Mouse (Mus musculus): ENCODE results near the gene Gsta2.
"Not testable (repeated sequence)": the region's sequence is repeated elsewhere in the genome, so short reads cannot be mapped to it uniquely, and the experiment has no call there.

Gene Gsta2

DNA sequence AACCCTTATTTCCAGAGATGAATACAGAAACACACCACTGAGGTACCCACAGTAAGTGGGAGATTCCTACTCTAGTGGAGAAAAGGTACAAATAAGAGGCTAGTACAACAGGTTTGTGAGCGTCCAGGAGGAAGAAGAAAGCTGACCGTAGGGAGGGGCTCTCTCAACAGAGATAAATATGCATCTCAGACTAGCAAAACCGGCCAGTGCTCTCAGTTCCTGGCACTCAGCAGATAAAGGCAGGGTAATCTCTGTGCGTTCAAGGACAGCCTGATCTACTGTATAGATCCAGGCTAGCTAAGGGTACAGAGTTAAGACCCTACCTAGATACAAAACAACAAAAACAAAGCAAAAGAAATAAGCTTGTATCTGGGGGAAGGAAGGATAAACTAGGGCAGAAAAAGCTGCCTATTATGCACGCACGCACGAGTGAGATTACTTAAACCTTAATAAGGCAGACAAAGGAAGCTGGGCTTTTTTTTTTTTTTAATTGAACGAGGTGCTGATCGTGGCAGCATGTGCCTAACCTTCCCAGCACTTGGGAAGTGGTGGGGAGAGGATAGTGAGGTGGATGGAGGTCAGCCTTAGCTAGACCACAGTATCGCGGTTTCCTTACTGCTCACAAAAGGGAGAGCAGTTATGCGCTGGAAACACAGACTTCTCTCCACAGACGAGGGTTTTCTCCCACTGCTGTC, 10.4 kb upstream of the Gsta2 start:
- DNase-seq (ENCODE audit: low spot score), result no peak

GRCm38 (mm10) chr9:78364701-78365100, 9.1 kb upstream of the Gsta2 start:
- DNase-seq (ENCODE audit: low spot score), result no peak

DNA sequence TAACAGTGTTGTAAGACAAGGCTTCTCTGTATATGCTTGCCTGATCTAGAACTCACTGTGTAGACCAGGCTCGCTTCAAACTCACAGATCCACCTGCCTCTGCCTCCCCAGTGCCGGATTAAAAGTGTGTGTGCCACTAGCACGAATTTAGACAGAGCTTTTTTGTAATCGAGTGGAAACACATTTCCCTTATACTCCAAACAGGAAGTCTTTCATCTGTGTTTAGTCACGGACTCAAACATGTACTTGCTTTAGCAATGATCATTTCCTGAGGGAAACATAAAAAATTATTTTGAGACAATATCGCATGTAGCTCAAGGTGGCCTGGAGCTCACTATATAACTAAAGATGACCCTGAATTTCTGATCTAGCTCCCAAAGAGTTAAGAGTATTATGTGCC, 7.8 kb upstream of the Gsta2 start:
- DNase-seq (ENCODE audit: low spot score), result no peak

- no peak for DNase-seq (ENCODE audit: low spot score)
Measured at GRCm38 (mm10) chr9:78360484-78360872, 4.9 kb upstream of the Gsta2 start.

DNA sequence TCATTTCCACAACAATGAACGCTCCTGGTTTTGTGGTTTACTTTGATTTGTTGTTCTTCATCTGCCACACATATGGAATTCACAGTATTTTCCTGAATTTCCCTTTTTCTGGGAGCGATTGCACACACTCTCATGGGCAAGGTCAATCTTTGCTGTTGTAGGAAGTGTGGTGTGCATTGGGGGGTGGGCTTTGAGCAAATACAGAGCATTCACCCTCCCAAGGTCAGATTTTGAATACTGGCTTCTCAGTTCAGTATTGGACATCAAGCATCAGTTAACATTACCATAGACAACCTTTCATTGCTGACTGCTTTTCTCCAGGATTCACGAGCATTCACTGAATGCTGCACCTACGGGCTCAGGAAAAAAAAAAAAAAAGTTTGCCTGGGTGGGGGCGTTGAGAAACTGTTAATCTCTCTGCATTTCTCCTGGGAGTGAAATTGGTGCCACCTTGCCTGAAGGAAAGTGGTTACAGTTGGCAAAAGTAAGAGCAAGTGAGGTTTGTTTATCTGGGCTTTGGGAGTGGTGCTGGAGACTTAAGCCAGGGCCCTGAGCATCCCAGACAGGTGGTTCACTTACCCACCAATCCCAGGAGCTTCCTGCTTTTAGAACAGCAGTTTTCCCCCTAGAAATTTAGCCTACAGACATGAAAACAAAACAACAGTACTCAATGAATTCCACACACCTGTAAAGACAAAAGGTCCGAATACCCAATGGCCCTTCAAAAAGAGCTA, 4.3 kb upstream of the Gsta2 start:
- DNase-seq (ENCODE audit: low spot score), result no peak

DNA sequence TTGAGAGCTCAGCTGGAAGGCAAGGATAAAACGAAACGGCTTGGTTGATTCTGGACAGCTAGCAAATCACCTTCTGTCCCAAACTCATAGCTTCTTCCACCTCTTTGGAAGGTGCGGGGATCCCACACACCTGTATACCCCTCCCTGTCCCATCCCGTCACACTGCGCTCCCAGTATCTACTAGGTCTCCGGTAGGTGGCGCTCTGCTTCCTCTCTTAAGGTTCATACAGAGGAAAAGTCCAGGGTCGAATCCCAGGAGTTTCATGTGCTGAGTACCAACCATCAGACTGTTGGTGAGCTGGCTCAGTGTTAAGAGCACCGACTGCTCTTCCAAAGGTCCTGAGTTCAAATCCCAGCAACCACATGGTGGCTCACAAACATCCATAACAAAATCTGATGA, 2.5 kb upstream of the Gsta2 start:
- peak; percentile 32 for DNase-seq (ENCODE audit: low spot score)

- DNase-seq (ENCODE audit: low spot score), result no peak
Measured at GRCm38 (mm10) chr9:78354665-78355578, 666 bp downstream of the Gsta2 start.

- no peak for DNase-seq (ENCODE audit: low spot score)
Measured at GRCm38 (mm10) chr9:78351504-78352220, 3.9 kb downstream of the Gsta2 start.

DNA sequence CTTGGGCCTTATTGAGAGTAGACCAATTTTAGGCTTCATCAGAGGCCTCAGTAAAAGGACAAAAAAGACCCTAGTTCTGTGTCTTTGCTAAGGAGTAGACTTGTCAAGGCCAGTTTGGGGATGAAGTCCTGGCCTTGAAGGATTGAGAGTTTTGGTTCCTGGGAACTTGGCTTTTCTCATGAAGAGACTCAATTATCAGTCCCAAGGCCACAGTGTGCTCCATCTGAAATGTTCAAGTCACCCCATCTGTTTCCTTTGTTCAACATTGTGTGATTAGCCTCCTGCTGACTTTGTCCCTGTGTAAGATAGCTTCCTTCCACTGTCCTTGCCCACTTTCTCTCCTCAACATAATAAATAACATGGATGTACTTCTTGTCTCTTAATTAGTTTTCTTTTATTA, 5.6 kb downstream of the Gsta2 start:
- not testable (repeated sequence) for DNase-seq (ENCODE audit: low spot score)

GRCm38 (mm10) chr9:78349141-78349540, 6.4 kb downstream of the Gsta2 start:
- not testable (repeated sequence) for DNase-seq (ENCODE audit: low spot score)

GRCm38 (mm10) chr9:78348206-78349004, 7.2 kb downstream of the Gsta2 start:
- not testable (repeated sequence) for DNase-seq (ENCODE audit: low spot score)

GRCm38 (mm10) chr9:78347004-78347403, 8.6 kb downstream of the Gsta2 start:
- no peak for DNase-seq (ENCODE audit: low spot score)

GRCm38 (mm10) chr9:78345235-78345634, 10.4 kb downstream of the Gsta2 start:
- not testable (repeated sequence) for DNase-seq (ENCODE audit: low spot score)

DNA sequence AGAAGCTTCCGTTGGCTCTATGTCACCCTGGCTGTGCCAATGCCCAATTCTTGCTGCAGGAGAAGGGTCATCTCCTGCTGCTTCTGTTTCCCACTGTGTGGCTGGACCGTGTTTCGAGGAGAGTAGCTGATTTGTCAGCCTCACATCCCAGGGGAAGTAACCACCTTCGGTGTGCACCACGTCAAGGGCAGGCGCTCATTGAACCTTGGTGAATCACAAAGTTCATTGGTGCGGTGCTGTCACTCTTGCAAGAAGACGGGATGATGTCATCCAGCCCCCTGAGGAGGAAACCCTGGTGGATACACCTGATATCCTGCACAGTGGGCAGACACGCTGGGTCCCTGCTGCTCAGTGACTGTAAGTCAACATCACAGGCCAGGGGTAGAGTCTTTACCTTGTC, 12.5 kb downstream of the Gsta2 start:
- DNase-seq (ENCODE audit: low spot score), result not testable (repeated sequence)

- DNase-seq (ENCODE audit: low spot score), result not testable (repeated sequence)
Measured at GRCm38 (mm10) chr9:78342494-78342893, 13.1 kb downstream of the Gsta2 start.

DNA sequence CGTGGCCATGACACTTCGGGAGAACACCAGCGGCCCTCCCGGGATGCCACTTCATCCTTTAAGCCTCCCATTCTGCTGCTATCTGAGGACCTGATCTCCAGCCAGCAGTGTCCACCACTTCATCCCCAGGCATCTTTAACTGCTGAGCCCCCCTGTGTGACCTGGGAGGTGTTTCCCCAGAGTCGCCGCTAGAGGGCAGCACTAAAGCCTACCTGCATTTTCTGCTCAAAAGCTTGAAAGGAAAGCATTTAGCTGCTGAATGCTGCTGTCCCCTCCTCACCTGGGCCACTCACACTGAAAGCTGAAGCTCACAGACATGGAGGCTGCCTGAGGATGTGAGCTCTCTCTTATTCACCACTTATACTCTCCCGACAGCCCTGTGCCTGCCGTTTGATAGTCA, 15.3 kb downstream of the Gsta2 start:
- DNase-seq (ENCODE audit: low spot score), result peak; percentile 19

- DNase-seq (ENCODE audit: low spot score), result not testable (repeated sequence)
Measured at GRCm38 (mm10) chr9:78337050-78337449, 18.5 kb downstream of the Gsta2 start.

GRCm38 (mm10) chr9:78327289-78327688, 28.3 kb downstream of the Gsta2 start, which contains the start of gene Omt2b:
TSS of gene Omt2b (plus strand) at chr9:78327589.
- not testable (repeated sequence) for DNase-seq (ENCODE audit: low spot score)

DNA sequence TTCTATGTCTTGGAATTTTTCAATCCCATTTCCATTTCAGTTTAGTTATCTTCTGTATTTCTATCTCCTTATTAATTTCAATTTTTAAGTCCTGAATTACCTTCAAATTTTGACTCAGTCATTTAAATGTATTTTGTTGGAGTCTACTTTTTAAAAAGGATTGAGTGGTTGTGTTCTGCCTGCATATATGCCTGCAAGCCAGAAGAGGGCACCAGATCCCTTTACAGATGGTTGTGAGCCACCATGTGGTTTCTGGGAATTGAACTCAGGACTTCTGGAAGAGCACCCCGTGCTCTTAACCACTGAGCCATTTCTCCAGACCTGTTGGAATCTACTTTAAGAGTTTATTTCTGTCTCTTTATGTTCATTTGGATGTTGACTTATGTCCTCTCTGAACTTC, 36.1 kb downstream of the Gsta2 start:
- no peak for DNase-seq (ENCODE audit: low spot score)

DNA sequence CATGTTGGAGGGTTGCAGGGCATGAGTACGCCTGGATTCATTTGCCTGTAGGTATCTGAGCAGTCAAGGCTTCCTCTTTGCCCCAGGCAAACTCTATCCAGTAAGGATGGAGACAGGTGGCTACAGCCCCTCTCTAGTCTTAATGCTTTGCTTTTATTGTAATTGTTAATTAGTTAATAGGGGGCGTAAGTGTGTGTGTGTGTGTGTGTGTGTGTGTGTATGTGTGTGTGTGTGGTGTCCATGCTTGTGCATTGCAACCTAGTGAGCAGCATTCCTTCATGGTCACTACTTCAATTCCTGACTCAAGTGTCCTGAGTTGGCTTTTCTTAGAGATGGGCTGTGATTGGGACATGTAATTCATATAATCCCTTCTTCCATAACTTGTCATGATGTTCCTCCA, 40.9 kb downstream of the Gsta2 start, which contains the start of gene Omt2a:
TSS of gene Omt2a (minus strand) at position 101 of the 400 bp plus-strand sequence.
- DNase-seq (ENCODE audit: low spot score), result no peak

- not testable (repeated sequence) for DNase-seq (ENCODE audit: low spot score)
Measured at GRCm38 (mm10) chr9:78308122-78308521, 47.5 kb downstream of the Gsta2 start.
